Mouse (Mus musculus): ENCODE results near the gene Raf1.

DNA sequence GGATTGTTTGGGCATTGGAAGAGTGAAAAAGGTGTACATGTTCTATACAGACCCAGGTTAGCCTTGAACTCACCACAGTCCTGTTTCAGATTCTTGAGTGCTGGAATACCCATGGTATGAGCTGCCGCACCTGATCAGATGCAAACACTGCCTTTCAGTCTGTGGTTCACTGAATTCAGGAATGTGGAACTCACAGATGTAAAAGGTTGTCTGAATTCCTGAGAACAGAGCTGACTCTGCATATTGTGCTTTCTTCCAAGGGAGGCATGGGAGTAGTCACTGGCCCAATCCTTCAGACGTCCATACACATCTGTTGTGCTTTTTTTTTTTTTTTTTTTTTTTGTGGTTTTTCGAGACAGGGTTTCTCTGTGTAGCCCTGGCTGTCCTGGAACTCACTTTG lies 34.8 kb upstream of the Raf1 start:
- TF ChIP-seq POLR2A (IDR thresholded peaks at IDR 0.05; ENCODE audit: control insufficient read depth, extremely low read depth, insufficient read depth, low read length, poor library complexity) (no peak), CTCF (IDR thresholded peaks at IDR 0.05; ENCODE audit: borderline replicate concordance, control insufficient read depth, extremely low read depth, insufficient read depth, low read length, poor library complexity) (no peak)

All from thymus, adult 2 months (tissue).